Mouse (Mus musculus): Measurements from ENCODE around the gene Fsd2.
A peak's percentile ranks its signal among the peaks of the same experiment; 100 is the strongest.

Gene Fsd2

DNA sequence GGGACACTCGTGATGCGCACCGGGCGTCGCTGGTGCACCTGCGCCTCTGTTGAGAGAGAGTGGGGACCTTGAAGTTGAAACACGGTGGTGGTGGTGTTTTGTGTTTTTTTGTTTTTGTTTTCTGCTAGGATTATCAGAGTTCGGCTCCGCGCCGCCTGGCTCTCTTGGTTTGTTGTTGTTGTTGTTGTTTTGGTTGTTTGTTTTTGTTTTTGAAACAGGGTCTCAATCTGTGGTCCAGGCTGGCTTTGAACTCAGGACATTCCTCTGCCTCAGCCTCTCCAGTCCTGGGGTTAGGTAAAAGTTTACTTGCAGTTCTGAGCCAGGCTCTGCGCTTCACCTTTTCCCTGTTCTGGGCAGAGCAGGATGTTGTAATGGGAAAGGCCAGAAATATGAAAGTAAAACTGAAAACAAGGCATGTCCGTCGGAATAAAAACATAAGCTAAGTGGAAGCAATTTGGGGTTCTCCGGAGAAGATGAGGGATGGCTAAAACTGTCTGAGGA, 5.2 kb upstream of the Fsd2 start:
- DNase-seq, result peak in 1 of 2 experiments; percentile 29

DNA sequence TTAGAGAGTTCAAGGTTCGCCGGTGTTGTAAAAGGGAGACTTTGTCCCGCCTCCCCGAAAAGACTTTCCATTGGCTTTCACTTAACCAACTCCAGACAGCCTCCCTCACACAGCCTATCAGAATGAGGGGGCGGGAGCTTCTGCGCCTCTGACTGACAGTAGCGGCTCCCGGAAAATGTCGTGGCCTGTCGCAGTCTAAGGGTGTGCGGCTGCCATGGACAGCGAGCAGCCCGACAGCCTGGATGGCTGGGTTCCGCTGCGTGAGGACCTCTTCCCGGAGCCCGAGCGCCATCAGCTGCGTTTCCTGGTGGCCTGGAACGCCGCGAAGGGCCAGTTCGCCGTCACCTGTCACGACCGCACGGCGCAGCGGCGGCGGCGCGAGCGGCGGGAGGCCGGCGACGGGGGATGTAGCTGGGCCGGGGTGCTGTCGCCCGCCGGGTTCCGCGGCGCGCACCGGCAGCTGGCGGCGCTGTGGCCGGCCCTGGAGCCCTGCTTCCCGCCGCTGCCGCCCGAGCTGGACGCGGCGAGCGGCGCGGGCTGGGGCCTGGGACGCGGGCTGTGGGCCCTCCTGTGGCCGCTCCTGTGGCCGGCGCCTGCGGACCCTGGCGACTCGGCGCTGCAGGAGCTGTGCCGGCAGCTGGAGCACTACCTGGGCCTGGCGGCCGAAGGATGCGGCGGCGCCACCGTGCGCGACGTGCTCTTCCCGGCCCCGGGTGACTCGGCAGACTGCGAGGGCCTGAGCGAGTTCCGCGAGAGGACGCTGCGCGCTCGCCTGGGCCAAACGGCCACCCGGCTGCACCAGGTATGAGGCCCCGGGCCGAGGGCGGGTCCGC, 4.6 kb upstream of the Fsd2 start, which contains the start of gene Whamm:
Gene Whamm (plus strand): TSS at position 159 of the 833 bp plus-strand sequence.
- DNase-seq, result peak; percentile 95 to 97

- DNase-seq, result no peak
Measured at GRCm38 (mm10) chr7:81570752-81571107, 4.0 kb upstream of the Fsd2 start.

DNA sequence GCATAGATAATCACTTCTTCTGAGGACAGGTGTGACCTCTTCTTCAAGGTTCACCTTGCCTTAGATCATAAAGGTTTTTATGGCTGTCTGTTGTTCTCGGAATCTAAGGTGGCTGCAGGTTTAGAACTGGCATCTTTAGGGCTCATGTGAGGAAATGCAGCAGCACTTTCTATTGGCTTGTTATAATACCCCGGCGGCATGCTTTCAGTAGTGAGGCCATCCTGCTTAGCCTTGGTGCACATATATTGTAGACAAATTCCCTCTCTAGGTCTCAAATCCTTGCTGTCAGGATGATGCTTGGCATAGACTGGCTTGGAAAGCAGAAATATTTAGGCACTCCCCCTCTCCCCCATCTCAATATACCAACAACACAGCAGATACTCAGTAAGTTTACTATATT, 3.5 kb upstream of the Fsd2 start:
- DNase-seq, result no peak

GRCm38 (mm10) chr7:81569851-81570250, 3.1 kb upstream of the Fsd2 start:
- DNase-seq, result no peak

GRCm38 (mm10) chr7:81567396-81567795, 652 bp upstream of the Fsd2 start:
- DNase-seq, result no peak

- no peak for DNase-seq
Measured at GRCm38 (mm10) chr7:81566332-81566731, 412 bp downstream of the Fsd2 start.

GRCm38 (mm10) chr7:81565381-81566055, 1.2 kb downstream of the Fsd2 start:
- DNase-seq, result no peak

DNA sequence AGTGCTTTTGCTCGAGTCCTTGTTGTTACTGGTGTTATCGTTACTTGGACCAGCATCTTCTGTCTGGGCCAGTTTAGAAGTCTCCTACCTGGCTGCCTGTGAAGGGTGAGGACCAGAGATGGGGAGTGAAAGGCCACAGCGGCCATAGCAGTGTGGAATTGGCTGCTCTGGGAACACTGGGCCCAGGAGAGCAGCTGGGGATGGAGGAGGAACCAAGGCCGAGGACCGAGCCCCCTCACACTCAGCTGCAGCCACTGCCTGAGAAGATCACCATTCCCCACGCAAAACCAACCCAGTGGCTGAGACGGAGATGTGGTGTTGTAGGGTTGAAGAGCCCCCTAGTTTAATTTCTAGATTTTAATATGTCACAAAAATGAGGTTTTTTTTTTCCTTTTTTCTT, 2.0 kb downstream of the Fsd2 start:
- DNase-seq, result no peak

DNA sequence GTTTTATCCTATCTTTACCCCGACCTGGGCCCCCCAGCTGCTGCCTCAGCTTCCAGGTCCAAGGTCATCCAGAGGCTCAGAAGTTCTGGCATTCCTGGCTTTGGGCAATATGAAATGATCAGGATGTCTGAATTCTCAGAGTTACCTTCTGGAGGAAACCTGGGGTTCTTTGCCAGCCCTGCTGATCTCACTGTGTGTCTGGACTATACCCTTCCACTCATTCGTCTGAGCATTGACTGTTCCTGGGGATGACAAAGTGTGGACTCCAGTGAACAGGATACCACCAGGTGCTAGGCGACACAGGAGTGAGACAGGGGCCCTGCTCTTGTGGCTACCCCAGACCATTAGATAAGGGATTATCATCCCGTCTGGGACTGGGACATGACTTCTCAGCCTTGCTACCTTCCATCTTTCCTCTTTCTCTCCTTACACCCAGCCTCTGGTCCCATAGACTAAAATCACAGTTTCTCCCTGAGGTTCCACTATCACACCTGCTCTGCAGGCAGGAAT, 3.2 kb downstream of the Fsd2 start:
- no peak for DNase-seq

DNA sequence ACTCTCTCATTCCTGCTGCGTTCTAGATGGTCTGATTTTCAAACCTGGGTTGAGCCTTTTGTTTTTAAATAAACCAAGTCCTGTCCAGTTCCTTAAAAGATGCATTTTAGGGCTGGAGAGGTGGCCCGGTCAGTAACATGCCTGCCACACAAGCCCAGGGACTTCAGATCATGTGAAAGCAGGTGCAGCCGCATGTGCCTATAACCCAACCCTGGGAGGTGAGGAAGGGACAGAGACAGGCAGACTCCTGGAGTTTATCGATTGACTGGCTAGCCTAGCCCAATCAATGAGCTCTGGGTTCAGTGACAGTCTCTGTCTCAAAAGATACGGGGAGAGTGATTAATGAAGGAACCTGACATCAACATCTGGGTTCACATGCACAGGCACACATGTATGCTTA, 5.5 kb downstream of the Fsd2 start:
- DNase-seq, result no peak

DNA sequence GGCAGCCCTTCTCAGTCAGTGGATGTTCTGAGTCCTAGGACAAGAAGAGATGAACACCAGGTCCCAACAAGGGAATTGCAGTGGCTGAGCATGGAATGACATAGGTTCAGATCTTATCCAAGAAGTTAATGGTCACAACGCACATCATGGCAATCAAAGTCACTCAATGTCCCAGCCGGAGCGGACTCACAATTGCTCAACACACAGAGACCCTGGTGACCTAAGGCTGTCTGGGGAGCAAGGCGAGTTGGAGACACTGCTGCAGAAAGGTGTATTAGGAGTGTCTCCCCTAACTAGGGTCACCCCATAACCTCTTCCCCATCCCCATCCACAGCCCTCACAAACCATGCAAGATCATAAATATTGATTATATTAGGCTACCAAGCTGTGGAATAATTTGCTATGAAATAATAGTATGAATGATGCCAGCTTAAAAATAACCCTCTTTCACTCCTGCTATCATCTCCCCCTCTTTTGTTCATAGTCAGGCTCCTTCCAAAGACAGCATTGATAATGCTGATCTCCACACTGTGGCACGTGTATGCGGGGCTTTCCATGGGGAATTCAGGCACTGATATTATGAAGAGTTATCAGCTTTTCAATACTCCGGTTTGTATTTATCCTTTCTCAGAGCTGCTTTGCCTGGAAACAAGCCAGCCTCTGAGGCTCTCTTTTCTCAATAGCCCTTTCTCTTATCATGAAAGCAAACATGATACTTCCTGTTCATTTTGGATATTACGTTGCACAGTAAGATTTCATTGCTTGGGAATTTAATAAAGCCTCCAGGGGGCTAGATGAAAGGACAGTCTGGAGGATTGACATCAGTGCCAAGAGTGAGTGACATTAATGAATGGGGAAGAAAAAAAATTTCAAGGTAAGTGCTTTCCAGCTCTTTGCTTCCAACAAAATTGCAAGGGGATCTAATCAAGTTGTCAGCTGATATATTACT, 6.4 kb downstream of the Fsd2 start:
- no peak for DNase-seq

DNA sequence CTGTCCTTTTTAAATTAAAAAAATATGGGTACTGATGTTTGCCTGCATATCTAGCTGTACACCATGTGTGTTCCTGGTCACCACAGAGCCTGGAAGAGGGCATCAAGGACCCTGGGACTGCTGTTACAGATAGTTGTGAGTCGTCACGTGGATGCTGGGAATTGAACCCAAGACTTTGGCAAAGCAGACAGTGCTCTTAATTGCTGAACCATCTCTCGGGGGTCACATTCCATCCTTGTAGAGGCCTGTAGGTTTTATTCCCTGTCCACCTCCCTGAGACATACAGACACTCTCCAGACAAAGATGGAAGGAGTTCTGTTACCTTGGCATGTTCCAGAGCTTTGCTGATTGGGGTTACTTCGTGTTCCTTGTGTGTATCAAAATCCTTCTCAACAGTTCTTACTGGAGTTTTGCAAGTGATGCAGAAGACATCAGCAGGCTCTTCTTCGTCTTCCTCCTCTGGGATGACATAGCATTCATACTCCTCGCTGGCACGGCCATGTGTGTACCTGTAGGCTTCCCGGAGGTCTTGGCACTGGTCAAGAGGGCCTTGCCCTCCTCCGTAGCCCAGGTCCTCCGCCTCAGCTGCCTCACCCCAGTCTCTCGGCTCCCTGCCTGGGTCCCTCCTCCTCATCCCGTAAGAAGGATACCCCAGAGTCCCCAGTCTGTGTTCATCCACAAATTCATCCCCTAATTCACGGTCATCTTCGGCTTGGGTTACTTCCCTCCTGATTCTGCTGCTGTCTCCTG, 7.3 kb downstream of the Fsd2 start:
- DNase-seq, result no peak

DNA sequence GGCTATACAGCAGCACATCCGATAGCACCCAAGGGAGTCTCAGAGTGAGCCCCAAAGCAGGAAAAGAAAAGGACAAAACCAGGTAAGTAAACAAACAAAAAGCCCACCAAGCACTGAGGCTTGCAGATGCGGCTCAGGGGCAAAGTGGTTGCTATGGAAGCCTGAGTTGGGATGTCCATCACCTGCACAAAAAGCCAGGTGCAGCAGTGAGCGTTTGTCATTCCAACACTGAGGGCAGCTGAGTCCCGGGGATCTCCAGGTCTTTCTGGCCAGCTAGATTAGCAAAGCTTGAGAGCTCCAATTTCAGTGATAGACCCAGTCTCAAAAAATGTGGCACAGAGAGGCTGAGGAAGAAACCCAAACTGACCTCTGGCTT, 8.8 kb downstream of the Fsd2 start:
- no peak for DNase-seq

DNA sequence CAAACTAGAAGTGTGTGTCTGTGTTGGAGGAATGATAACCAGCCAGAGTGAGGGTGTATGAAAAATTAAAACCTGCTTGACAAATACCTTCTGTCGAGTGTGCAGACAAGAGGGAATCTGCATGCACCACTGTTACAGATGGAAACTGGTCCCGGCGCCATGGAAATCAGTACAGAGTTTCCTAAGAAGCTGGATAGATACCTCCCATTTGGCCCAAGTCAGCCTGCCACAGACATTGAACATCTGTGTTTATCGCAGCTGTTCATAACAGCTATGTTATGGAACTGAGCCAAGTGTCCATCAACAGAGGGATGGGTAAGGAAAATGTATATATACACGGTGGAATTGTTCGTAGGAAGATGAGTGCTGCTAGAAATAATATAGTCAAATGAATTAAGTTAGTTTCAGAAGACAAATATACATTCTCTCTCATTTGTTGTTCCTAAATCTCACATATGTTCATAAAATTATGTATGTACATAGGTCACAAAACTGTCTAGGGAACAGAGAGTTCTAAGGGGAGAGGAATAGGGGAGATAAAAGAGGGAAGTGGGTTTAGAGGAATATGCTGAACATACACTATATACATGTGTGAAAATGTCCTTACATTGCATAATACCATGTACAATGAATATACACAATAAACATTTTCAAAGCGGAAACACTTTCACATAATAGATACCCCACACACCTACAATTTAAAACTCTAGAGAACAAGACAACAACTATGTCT, 9.3 kb downstream of the Fsd2 start:
- DNase-seq, result no peak

DNA sequence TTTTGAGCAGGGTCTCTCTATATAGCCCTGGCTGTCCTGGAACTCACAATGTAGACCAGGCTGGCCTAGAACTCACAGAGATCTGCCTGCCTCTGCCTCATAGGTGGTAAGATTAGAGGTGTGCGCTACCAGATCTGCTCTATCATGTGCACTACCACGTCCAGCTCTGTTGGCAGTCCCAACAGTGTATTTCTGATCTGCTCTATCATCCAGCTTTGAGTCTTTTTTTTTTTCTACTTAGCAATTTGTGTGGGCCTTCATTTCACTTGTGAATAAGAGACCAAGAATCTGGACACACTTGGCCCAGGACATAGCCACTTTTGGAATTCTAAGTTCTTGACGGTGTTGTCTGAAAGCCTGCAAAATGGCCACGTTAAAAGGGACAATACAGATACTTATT, 9.9 kb downstream of the Fsd2 start:
- DNase-seq, result no peak

DNA sequence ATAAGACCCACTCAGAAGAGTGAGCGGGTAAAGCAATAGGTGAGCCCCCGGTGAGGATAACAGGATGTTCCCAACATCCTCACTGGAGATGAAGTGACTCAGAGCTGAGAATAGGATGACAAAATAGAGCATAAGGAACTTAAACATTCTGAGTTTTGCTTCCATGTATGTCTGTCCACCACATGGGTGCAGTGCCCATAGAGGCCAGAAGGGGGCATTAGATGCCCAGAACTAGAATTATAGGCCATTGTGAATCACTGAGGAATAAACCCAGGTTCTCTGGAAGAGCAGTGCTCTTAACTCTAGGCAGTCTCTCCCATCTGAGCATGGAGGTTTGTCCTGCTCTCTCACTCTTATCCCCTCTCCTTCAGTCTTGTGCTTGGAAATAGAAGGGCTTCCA, 12.4 kb downstream of the Fsd2 start:
- DNase-seq, result peak in 1 of 2 experiments; percentile 46

DNA sequence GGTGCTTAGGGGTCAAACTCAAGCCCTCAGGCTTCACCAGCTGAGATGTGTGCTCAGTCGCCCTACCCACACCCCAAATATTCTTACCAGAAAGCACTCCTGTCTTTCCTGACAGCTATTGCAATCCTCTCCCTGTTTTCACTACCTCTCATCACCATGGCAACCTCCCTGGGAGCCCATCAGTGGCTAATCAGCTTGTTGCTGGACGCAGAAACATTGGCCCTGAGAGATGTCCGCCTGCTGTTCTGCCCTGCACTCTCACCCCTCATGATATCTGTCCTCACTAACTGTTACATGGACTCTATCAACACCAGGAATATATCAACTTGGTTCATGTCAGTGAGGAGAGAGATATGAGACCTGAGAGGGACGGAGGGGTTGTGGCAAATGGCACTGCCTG, 13.2 kb downstream of the Fsd2 start:
- DNase-seq, result no peak

- DNase-seq, result no peak
Measured at GRCm38 (mm10) chr7:81548864-81549263, 17.9 kb downstream of the Fsd2 start.

DNA sequence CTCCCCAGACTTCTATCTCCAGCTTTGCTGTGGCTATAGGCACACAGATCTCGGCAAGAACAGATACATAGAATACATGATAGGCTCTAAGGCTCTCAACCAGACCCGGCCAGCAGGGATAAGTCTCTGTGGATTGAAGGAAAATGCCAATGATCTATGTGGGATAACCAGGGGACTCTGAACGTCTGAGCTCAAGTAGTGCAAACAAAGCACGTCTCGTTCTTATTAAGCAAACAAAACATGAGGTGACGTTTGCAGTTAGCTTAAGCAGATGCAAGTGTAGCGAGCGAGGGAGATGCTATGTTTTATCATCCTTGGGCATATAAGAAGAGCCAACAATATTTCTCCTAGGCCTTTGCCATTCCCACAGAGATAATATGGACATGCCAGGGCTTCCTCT, 23.8 kb downstream of the Fsd2 start:
- DNase-seq, result no peak

GRCm38 (mm10) chr7:81541924-81542524, 24.7 kb downstream of the Fsd2 start:
- peak; percentile 35 to 66 for DNase-seq

Data from kidney, postnatal 25 days (tissue).